Mouse (Mus musculus) intestine, postnatal 0 days (tissue): ENCODE results near the gene Bfar. TPM values are rescaled to one million over a fixed set of nuclear protein-coding genes. Genes with fewer than 3 reads are reported as not detected.
"Not testable (repeated sequence)": the region's sequence is repeated elsewhere in the genome, so short reads cannot be mapped to it uniquely, and the experiment has no call there.

Source experiments
- ATAC-seq: fragments of 200-750 bp; cut with Nextera tagmentation; 2 replicates; pipeline ENCODE4 v1.8.0; 2017; ENCODE audit warnings: mild to moderate bottlenecking, moderate TSS enrichment, moderate library complexity
- H3K27ac ChIP-seq: fragments of 300-500 bp; sonication (generic); 2 replicates; pipeline ENCODE4 v1.5.1; 2014; ENCODE audit warnings: mild to moderate bottlenecking, low read depth, low read length, moderate library complexity
- H3K27me3 ChIP-seq: fragments of 300-500 bp; sonication (generic); replicated peaks from 2 replicates; pipeline ENCODE4 v1.6.1; 2014; ENCODE audit warnings: low read length, mixed read lengths; ENCODE audit not compliant: control insufficient read depth, insufficient read depth
- H3K36me3 ChIP-seq: fragments of 300-500 bp; sonication (generic); 2 replicates; pipeline ENCODE4 v1.6.1; 2014; ENCODE audit warnings: mild to moderate bottlenecking, moderate library complexity; ENCODE audit not compliant: control insufficient read depth, insufficient read depth
- H3K4me1 ChIP-seq: fragments of 300-500 bp; sonication (generic); replicated peaks from 2 replicates; pipeline ENCODE4 v1.6.1; 2014; ENCODE audit warnings: antibody characterized with exemption, low read length, mixed read lengths; ENCODE audit not compliant: control insufficient read depth, insufficient read depth
- H3K4me2 ChIP-seq: fragments of 300-500 bp; sonication (generic); replicated peaks from 2 replicates; pipeline ENCODE4 v1.6.1; 2014; ENCODE audit warnings: low read depth, mild to moderate bottlenecking, moderate library complexity
- H3K4me3 ChIP-seq: fragments of 300-500 bp; sonication (generic); 2 replicates; pipeline ENCODE4 v1.5.1; 2014; ENCODE audit warnings: low read depth, low read length
- H3K9ac ChIP-seq: fragments of 300-500 bp; sonication (generic); 2 replicates; pipeline ENCODE4 v1.6.1; 2014; ENCODE audit warnings: mild to moderate bottlenecking, low read depth, low read length
- H3K9me3 ChIP-seq: fragments of 300-500 bp; sonication (generic); 2 replicates; pipeline ENCODE4 v1.6.1; 2016; ENCODE audit warnings: mixed run types; ENCODE audit not compliant: control insufficient read depth
- CTCF ChIP-seq: sonication (generic); IDR thresholded peaks from 2 replicates; pipeline ENCODE4 v1.5.1; 2016; ENCODE audit warnings: low read depth, mild to moderate bottlenecking, control low read depth, antibody characterized with exemption, moderate library complexity
- WGBS: fragments of 180-500 bp; shearing (Covaris S2); extraction: QIAGEN DNeasy Blood & Tissue Kit; methylation state at CpG from one replicate; pipeline ENCODE4 v1.1.7; 2014; 5-methylcytosine and 5-hydroxymethylcytosine counted together
- polyA plus RNA-seq: library from polyadenylated mRNA; unstranded; fragments of >200 nt; fragmentation: Nextera tagmentation; extraction: Ambion mirVana; gene quantifications from 2 replicates; pipeline ENCODE4 v1.2.1, GENCODE M21; 2015

The Bfar gene
- polyA plus RNA-seq, 1 experiment from 2014 or later, result 19.4 TPM

DNA sequence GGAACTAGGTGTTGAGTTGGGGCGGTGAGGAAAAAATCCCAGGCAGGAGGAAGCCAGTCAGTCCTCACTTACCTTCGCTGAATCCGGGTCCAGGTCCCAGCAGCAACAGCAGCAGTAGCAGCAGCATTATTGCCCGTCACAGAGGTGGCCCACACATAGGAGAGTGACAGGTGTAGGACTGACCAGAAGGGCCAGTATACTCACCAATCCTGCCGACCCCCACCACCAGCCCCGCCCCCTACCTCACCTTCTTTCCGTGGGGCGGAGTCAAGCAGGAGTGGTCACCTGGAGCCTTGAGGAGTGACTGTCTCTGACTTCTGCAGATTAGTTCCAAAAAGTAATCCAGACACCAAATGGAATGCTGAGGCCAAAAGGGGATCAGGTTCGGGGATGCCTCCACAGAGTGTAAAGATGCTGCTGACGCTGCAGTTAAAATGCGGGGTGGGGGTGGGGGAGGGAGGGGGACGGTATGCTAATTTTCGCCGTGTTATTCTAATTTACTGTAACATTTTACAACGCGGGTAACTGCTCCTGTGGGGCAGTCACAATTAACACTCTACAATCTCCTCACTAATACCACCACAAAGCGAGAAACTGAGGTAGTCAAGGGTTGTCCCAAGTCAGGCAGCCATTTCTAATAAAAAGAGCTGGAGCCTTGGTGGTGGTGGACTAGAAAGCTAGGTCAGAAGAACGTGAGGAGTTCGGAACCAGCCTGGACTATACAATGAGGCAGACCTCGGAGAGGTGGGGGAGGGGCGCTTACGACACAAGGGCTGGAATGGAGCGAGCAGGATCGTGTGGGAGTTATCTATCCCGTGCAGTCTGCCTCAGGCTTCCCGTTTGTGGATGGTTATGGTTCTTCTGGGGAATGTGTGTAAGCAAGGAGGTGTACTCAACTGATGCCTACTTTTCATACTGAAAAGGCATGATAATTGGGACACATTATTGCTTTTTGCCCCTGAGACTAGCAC lies 58.9 kb downstream of the Bfar start, which contains the start of gene Pla2g10:
TSS of gene Pla2g10 (minus strand) at position 699 of the 971 bp plus-strand sequence.
- 18% methylated on average over 26 of the region's 26 CpGs for WGBS
- Histone ChIP-seq H3K27ac (no peak within 1 kb of the TSS; the same call in 1 of the 2 replicates), H3K4me3 (0 out of 2 replicates have a peak within 1 kb of the TSS, but pooled peaks have one; percentile 9), H3K9me3 (no peaks in the 10 kb centered on the region), H3K9ac (no peak within 1 kb of the TSS), H3K27me3 (no peaks in the 10 kb centered on the region), H3K4me2 (peak within 1 kb of the TSS; percentile 47), H3K4me1 (no peaks in the 10 kb centered on the region), H3K36me3 (no peaks in the 10 kb centered on the region; the same call in 1 of the 2 replicates)
- TF ChIP-seq CTCF, result no peak
- no peak for ATAC-seq

DNA sequence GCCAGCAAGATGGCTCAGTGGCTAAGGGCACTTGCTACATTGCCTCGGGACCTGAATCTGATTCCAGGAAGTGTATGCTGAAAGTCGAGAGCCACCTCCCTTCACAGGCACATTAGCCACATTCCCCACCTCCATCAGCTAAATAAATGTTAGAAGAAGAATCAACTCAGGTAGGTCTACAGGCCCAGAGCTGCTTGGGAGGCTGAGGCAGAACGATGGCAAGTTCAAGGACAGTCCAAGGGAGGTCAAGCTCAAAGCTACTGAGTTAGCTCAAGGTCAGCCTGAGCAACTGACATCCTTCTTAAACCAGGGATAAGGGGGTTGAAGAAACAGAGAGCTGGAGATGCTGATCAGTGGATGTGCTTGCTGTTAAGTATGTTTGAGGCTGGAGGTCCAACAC lies 61.1 kb downstream of the Bfar start:
- no peaks in the 10 kb centered on the region for H3K4me1 ChIP-seq
- H3K9me3 ChIP-seq, result no peaks in the 10 kb centered on the region
- H3K4me3 ChIP-seq, result no peak overlapping the region
- WGBS, result 63% methylated on average over 3 of the region's 3 CpGs
- no peak overlapping the region for H3K27ac ChIP-seq
- H3K27me3 ChIP-seq, result no peaks in the 10 kb centered on the region
- no peak overlapping the region for H3K9ac ChIP-seq
- ATAC-seq, result no peak
- H3K4me2 ChIP-seq, result no peak overlapping the region
- no peaks in the 10 kb centered on the region; the same call in 1 of the 2 replicates for H3K36me3 ChIP-seq
- no peak for TF ChIP-seq CTCF

DNA sequence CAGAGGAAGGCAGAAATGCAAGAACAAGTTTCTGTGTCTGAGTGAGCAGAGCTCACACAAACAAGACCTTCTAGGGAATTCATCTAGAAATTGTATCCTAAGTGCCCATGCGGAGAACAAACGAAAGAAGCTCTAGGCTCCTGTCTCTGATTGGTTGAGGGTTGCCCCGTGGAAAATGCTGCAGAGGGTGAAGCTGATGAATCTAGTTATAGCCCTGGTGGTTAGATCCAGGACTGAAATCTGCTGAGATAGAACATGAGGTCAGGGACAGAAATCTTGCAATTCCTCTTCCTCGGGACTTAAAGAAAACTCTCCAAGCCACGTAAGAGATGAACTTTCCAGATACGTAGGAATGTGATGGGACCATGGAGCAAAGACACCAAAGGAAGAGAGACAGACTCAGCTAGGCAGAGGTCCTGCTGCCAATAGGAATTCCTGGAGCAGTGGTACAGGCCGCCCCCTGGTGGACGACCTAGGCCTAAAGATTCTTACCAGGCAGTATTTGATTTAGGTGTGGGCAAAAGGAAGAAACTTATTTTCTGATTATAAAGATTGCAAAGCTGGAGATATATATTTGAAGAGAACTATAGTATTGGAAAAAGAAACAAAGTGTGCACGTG lies 62.0 kb downstream of the Bfar start:
- no peak for ATAC-seq
- Histone ChIP-seq H3K9me3 (no peaks in the 10 kb centered on the region), H3K36me3 (no peaks in the 10 kb centered on the region; the same call in 1 of the 2 replicates), H3K4me1 (no peaks in the 10 kb centered on the region), H3K4me2 (no peak overlapping the region), H3K4me3 (no peak overlapping the region), H3K27me3 (no peaks in the 10 kb centered on the region), H3K27ac (no peak overlapping the region), H3K9ac (no peak overlapping the region)
- WGBS, result 18% methylated on average over 9 of the region's 9 CpGs
- peak; percentile 92 for TF ChIP-seq CTCF

- H3K4me2 ChIP-seq, result no peak overlapping the region
- H3K27me3 ChIP-seq, result no peaks in the 10 kb centered on the region
- H3K9ac ChIP-seq, result no peak overlapping the region
- ATAC-seq, result no peak
- no peak for TF ChIP-seq CTCF
- no peaks in the 10 kb centered on the region; the same call in 1 of the 2 replicates for H3K36me3 ChIP-seq
- H3K9me3 ChIP-seq, result no peaks in the 10 kb centered on the region
- no peaks in the 10 kb centered on the region for H3K4me1 ChIP-seq
- no peak overlapping the region for H3K4me3 ChIP-seq
- WGBS, result 77% methylated on average over 8 of the region's 8 CpGs
- no peak overlapping the region for H3K27ac ChIP-seq
Measured at GRCm38 (mm10) chr16:13735977-13736376, 64.3 kb downstream of the Bfar start.

DNA sequence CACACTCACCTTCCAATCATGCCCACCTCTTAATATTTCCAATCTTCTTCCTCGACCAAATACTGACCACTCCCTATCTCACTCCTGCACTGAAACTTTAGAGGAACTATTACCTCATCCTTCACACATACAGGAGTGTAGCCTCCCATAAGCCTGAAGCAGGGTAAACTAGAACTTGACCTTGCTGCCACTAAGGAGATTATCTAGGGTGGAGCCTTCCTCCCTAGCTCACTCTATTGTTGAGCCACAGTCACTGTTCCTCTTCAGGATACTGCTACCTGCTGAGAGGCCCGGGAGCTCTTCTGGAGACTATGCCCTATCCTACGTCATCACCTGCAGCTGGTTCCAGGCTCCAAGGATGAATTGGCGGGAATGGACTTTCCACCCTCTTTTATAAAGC lies 67.4 kb downstream of the Bfar start:
- not testable (repeated sequence) for H3K4me1 ChIP-seq, H3K36me3 ChIP-seq, H3K4me3 ChIP-seq, H3K4me2 ChIP-seq, H3K9ac ChIP-seq, H3K27ac ChIP-seq, H3K27me3 ChIP-seq, H3K9me3 ChIP-seq
- 33% methylated on average over 4 of the region's 4 CpGs for WGBS
- peak; percentile 68 for ATAC-seq

DNA sequence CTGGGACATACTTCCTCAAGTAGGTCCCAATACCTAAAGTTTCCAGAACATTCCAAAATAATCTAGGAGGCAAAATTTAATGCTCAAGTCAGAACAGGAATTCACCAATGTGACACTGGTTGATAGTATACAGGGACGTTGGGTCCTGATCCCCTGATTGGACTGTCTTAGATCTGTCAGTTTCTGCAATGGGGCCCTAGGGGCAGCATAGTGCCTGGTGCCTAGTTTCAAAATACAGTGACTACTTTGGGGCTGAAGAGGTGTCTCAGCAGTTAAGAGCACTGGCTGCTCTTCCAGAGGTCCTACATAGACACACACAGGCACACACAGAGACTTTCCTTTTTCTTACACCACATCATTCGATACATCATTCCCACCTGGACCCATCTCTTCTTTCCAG lies 69.2 kb downstream of the Bfar start:
- Histone ChIP-seq H3K4me2 (no peak overlapping the region), H3K36me3 (no peaks in the 10 kb centered on the region), H3K27ac (no peak overlapping the region), H3K9ac (no peak overlapping the region), H3K4me3 (no peak overlapping the region), H3K4me1 (no peaks in the 10 kb centered on the region), H3K9me3 (no peaks in the 10 kb centered on the region), H3K27me3 (no peaks in the 10 kb centered on the region)
- TF ChIP-seq CTCF, result no peak
- WGBS, result 74% methylated on average over 2 of the region's 2 CpGs
- ATAC-seq, result no peak
